Mouse (Mus musculus): ENCODE measurements at regions not wholly inside any gene's neighbourhood (a gene's known extent, or its start where the extent isn't known, plus 50 kb on each side); places are given as distances from the start of the nearest gene placed in this dataset.
A peak's percentile ranks its signal among the peaks of the same experiment; 100 is the strongest.

DNA sequence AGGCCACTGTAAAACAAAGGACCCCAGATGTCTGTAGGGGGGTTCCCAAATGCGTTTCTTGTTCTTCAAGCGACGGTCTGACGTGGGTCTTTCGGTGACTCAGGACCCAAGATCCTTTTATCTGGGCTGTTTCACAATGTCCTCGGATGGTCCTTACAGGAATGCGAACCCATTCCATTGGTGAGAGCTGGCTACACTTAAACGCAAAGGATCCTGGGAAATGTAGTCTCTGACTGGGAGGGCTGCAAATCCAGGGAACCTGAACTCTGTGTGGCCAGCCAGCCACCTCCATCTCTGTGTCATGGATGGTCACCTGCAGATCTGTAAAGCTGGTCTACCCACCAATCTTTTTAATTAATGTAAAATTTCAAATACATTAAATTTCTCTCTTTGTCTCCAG is 156.5 kb upstream of the Igsf21 start:
- no peak for ATAC-seq (replicated peaks; ENCODE audit: low read depth, poor library complexity, severe bottlenecking)

DNA sequence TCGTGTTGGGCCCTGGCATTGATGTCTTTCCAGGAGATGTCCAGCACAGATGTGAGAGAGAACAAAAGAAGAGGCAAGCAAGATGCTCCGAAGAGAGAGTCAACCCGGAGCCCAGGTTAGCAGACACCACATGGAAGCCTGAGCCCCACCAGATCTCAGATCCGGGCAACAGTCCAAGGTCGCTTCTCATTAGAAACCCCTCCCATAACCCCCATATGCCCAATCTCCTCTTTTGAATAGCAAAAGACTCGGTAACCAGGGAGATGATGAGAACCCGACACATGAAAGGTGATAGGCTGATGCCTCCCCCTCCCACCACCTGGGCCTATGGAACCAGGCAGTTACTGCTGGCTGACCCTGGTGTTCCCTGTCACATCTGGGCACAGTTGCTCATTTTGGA is 155.7 kb upstream of the Igsf21 start:
- no peak for ATAC-seq (replicated peaks; ENCODE audit: low read depth, poor library complexity, severe bottlenecking)

- ATAC-seq (replicated peaks; ENCODE audit: low read depth, poor library complexity, severe bottlenecking): no peak
Measured at GRCm38 (mm10) chr4:140401632-140402031, 155.0 kb upstream of the Igsf21 start.

GRCm38 (mm10) chr4:140396548-140396947 is 150.0 kb upstream of the Igsf21 start:
- ATAC-seq (replicated peaks; ENCODE audit: low read depth, poor library complexity, severe bottlenecking): no peak

GRCm38 (mm10) chr4:140392290-140392689 is 145.7 kb upstream of the Igsf21 start:
- ATAC-seq (replicated peaks; ENCODE audit: low read depth, poor library complexity, severe bottlenecking): no peak

DNA sequence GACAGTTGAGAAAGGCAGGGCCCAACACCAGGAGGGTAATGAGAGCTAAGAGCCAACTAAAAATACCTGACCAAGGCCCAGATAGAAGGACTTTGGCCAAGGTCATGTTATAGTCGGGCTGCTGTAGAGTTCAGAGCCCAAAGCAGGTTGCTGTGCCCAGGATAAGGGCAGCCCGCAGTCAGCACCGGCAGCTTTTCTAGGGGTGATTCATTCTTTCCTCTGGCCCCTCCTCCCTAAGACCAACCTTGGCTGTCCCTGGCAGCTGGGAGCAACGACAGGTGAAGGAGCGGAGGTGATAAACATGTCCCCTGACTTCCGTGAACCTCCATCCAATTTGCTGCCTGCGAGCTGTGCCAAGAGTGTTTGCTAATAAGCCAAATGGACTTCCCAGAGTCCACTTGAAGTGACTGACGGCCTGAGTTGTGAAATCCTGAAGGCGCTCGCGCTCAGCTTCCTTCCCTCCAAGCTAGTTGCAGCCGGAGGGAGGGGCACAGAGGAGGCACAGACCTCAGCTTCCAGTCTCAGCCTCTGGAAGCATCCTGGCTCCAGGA is 144.2 kb upstream of the Igsf21 start:
- no peak for ATAC-seq (replicated peaks; ENCODE audit: low read depth, poor library complexity, severe bottlenecking)

DNA sequence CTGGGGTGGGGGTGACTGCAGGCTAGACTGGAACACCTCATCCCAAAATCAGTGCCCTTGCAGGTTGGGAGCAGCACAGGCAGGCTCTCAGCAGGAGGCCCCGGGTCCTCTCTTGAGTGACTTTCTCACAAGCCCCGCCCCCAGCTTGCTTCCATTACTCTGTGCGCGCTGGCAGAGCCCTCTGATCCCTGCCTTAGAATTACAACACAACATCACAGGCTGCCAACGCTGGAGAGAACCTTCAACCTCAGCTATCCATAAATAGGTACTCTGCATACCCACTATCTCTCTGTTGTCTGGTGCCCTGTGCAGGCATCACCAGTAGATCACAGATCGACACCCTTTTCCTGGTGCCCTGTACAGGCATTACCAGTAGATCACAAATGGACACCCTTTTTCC is 139.1 kb upstream of the Igsf21 start:
- ATAC-seq (replicated peaks; ENCODE audit: low read depth, poor library complexity, severe bottlenecking): no peak

- ATAC-seq (replicated peaks; ENCODE audit: low read depth, poor library complexity, severe bottlenecking): no peak
Measured at GRCm38 (mm10) chr4:140385226-140385625, 138.6 kb upstream of the Igsf21 start.

- no peak for ATAC-seq (replicated peaks; ENCODE audit: low read depth, poor library complexity, severe bottlenecking)
Measured at GRCm38 (mm10) chr4:140383596-140383995, 137.0 kb upstream of the Igsf21 start.

GRCm38 (mm10) chr4:140380733-140381132 is 134.1 kb upstream of the Igsf21 start:
- no peak for ATAC-seq (replicated peaks; ENCODE audit: low read depth, poor library complexity, severe bottlenecking)

- no peak for ATAC-seq (replicated peaks; ENCODE audit: low read depth, poor library complexity, severe bottlenecking)
Measured at GRCm38 (mm10) chr4:140377941-140378340, 131.4 kb upstream of the Igsf21 start.

DNA sequence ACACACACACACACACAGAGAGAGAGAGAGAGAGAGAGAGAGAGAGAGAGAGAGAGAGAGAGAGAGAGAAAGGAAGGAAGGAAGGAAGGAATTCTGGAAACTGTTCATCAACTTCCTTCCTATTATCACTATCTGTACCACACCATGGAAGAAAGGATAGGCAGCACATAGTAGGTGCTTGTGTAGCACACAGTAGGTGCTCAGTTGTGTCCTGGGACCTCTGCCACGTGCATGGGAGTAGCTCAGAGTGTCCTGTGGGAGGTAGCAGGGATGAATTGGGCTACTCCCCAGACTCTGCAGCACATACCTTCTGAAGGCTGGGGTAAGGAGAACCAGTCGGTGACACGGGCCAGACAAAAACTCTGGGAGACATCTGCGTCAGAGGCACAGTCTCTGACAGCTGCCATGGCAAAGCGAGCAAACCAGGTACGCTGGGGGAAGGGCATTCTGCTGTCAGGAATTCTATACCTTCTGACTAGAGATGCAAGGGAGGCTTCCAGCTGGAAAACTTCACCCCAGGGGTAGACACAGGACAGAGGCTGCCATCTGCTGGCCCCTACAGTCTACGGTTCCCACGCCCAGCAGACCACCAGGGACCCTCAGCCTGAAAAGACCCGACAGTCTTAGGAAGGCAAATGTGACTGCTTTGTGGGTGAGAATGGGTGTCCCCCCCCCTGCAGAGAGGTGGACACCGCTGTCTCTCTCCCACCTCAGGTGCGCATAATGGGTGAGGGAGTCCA is 126.2 kb upstream of the Igsf21 start:
- no peak for ATAC-seq (replicated peaks; ENCODE audit: low read depth, poor library complexity, severe bottlenecking)

DNA sequence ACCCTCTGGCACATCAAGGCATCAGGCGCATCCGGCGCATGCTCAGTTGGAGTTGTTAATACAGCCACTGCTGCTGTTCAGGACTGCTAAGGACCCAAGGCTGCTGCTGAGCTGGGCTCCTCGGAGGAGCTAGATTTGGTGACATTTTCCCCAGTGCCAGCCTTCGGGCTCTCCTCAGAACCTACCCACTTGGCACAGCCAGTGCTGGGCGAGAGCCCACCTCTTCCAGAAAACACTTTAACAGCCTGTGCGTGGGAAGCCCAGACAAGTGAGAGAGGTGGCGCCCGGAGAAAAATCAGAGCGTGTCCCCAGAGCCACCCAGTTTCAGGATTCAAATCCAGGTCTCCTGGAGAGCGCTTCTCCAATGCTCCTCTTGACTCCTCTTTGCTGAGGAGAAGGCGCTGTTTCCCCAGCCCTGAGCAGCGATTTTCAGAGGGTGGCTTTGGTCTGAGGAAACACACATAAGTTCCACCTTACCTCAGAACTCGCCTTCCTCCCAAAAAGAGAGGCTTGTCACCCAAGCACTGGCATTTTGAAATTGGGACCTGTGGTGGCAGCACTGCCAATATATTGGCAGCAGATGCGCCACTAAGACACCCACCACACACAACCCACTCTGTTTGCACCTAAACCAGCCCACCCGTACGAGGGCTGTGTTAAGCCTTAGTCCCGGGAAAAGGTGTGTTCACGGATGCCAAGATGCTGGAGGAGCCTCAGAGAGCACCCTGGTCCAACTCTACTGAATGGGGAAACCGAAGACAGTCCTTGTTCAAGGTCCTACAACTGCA is 125.0 kb upstream of the Igsf21 start:
- no peak for ATAC-seq (replicated peaks; ENCODE audit: low read depth, poor library complexity, severe bottlenecking)

GRCm38 (mm10) chr4:140366975-140367680 is 120.5 kb upstream of the Igsf21 start:
- ATAC-seq (replicated peaks; ENCODE audit: low read depth, poor library complexity, severe bottlenecking): no peak

GRCm38 (mm10) chr4:140358846-140359245 is 112.3 kb upstream of the Igsf21 start:
- ATAC-seq (replicated peaks; ENCODE audit: low read depth, poor library complexity, severe bottlenecking): no peak

GRCm38 (mm10) chr4:140358103-140358502 is 111.5 kb upstream of the Igsf21 start:
- ATAC-seq (replicated peaks; ENCODE audit: low read depth, poor library complexity, severe bottlenecking): peak; percentile 68; the same call in 1 of the 2 replicates

GRCm38 (mm10) chr4:140355144-140355550 is 108.6 kb upstream of the Igsf21 start:
- no peak for ATAC-seq (replicated peaks; ENCODE audit: low read depth, poor library complexity, severe bottlenecking)

DNA sequence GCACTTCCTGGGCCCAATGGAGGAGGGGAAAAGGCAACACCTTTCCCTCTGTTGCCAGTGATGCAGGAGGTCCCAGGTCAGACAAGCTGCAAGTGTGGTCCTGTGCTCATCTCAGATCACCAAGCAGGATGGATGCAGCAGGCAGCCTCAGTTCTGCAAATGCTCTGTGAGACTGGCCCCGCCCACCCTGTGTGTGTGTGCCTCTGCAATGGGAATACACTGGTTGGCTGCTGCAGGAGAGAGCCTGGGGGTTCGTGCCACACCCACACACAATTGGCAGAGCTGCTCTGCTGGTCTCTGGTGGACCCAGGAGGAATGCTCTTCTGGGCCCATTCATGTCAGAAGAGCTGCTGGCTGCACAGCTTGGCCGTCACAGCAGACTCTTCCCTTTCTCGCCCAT is 102.2 kb upstream of the Igsf21 start:
- no peak for ATAC-seq (replicated peaks; ENCODE audit: low read depth, poor library complexity, severe bottlenecking)

DNA sequence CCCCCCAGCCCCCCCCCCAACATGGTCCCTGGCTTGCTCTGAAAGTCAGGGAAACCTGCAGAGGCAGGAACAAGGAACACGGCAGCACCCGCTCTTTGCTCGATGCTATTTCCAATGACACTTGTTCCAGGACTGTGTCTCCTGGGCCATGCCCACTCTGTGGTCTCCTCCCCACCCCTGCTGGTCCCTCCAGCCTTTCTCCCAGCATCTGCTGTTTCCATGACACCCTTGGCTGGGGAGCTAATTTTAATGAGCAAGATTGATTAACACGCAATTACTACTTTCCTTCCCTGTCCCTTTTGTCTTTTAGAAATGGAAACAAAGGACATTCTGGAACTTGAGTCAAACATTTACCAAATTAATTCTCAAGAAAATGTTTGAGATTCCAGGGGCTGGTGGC is 83.6 kb upstream of the Igsf21 start:
- ATAC-seq (replicated peaks; ENCODE audit: low read depth, poor library complexity, severe bottlenecking): no peak

GRCm38 (mm10) chr4:140326706-140327440 is 80.3 kb upstream of the Igsf21 start:
- ATAC-seq (replicated peaks; ENCODE audit: low read depth, poor library complexity, severe bottlenecking): no peak
